Mouse (Mus musculus) regulatory T cell (primary cell): ENCODE data around the gene Dnajc22.

ENCODE experiments used
- in situ Hi-C: fragments of 300-600 bp; cut with MboI, MseI; formaldehyde crosslinking; loops from one replicate; pipeline ENCODE4 v1.15.1; 2025; ENCODE audit warnings: high pct_unique_total_duplicates

Dnajc22 gene

DNA sequence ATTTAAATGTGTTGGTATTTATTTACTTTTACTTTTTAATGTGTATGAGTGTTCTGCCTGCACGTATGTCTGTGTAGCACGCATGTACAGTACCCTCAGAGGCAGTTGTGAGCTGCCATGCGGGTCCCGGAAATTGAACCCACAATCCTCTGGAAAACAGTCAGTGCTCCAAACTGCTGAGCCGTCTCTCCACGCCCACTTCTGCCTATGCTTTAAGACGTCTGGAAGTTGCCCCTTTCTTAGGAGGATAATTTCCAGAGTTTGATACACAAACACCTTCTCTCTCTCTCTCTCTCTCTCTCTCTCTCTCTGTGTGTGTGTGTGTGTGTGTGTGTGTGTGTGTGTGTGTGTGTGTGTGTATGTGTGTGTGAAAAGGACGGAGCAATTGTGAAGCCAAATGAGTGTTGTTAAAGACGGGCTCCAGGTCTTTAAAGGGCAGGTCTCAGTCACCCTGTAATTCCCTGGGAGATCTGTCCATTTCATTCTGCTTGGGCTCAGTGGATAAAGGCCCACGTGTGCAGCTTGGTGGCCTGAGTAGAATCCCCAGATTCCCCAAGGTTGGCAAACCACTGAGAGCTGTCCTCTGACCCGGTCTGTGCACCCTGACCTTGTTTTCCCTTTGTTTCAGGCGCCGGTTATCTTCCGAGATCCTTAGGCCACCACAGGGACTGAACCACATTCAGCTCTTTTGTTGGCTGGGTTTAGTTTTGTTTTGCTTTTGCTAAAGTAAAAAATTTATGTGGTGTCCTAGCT, 21.5 kb downstream of the Dnajc22 start:
- in situ Hi-C loops: no loop called here

- in situ Hi-C loops: no loop called here
Observed at GRCm38 (mm10) chr15:99115065-99115423, 22.1 kb downstream of the Dnajc22 start.

- in situ Hi-C loops: no loop called here
Observed at GRCm38 (mm10) chr15:99116539-99116938, 23.6 kb downstream of the Dnajc22 start.

- in situ Hi-C loops: no loop called here
Observed at GRCm38 (mm10) chr15:99120814-99121213, 27.8 kb downstream of the Dnajc22 start.

DNA sequence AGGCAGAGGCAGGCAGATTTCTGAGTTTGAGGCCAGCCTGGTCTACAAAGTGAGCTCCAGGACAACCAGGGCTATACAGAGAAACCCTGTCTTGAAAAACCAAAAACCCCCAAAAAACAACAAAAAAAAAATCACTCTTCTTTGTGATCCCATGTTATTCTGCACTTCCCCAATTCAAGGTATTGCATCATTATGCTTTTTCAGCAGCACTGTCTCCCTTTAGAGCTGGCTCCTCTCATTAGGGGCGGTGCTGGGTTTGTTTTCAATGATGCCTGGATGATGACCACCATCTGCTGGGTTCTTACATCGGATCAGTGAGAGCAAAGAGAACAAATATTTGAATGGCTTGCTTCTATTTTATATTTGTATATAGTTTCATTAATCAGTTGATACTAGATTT, 29.7 kb downstream of the Dnajc22 start:
- in situ Hi-C loops: no loop called here

DNA sequence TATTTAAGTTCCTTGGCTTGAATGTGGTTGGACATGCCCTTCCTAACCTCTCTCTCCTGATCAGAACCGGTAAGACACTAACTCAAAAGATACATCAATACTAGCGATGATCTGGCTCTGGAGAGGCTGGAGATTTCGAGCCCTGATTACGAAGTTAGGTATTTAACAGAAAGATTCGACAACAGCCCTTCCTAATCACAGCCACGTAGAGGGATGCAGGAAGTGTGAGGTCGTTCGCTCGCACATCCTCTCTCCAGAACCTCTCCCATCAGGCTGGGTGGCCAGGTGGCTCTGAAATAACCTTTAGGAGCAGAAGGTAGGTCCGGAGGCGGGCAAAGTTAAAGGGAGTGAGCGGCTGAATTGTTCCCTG, 32.7 kb downstream of the Dnajc22 start, which contains the start of gene Spats2:
Gene Spats2, plus strand, starts transcription at position 206 of the 370 bp plus-strand sequence.
- in situ Hi-C loops: no loop called here

GRCm38 (mm10) chr15:99126081-99126815, 33.3 kb downstream of the Dnajc22 start:
- in situ Hi-C loops: no loop called here

- in situ Hi-C loops: no loop called here
Observed at GRCm38 (mm10) chr15:99126816-99127365, 33.9 kb downstream of the Dnajc22 start.

- in situ Hi-C loops: no loop called here
Observed at GRCm38 (mm10) chr15:99127851-99128522, 35.0 kb downstream of the Dnajc22 start.

GRCm38 (mm10) chr15:99129441-99129840, 36.5 kb downstream of the Dnajc22 start:
- in situ Hi-C loops: no loop called here

DNA sequence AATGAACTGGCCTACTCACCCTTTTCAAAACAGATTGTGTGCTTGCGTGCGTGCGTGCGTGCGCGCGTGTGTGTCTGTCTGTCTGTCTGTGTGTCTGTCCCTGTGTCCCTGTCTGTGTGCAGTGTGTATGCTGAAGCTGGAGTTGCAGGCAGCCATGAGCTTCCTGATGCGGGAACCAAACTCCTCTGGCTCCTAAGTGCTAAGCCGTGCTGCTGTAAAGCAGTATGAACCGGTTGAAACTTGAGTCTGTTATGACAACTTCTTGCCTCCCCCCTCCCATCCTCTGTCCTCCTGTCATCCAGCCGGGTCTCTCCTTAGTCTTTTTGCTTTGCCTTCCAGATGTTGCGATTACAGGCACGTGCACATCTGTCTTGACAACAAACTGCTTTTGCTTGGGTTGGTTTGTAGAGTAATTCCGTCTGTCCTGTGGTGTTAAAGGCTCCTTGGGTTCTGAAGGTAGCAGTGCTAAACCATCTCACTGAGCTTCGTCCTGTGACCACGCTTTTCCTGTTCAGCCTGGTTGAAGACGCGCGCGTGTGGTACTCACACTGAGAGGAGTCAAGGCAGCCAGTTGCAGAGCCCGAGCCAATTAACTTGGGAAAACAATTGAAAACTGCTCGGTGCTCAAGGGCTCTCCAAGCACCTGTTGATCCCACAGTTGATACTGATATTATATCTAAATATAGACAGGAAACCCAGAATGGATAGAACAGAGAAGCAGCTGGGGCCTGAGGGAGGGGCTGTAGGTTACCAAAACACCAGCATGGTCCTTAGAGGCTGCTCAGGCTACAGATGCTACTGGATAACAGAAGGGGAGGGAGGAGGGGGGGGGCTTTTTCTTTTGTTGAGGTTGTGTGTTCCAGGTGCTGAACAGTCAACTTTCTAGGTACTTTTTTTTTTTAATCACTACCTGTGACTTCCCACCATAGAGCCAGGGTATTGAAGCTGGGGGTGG, 37.3 kb downstream of the Dnajc22 start:
- in situ Hi-C loops: no loop called here

DNA sequence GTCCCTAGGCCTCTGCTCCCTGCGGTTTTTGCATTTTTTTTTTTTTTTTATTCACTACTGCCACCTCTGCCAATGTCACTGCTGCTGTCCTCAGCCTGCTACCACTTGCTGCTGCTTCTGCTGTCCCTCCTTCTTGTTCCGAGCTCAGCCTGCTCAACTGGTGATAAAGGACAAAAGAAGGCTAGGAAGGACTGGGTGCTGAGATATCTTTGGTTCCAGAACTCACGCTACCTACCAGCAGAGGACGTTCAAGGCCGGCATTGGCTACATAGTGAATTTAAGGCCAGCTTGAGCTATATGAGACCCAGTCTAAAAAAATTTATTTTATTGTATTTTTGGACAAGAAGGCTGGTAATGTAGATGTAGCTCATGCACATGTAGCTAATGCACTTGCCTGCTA, 45.4 kb downstream of the Dnajc22 start:
- in situ Hi-C loops: no loop called here

GRCm38 (mm10) chr15:99139669-99140068, 46.7 kb downstream of the Dnajc22 start:
- in situ Hi-C loops: no loop called here

- in situ Hi-C loops: no loop called here
Observed at GRCm38 (mm10) chr15:99150516-99150915, 57.5 kb downstream of the Dnajc22 start.

DNA sequence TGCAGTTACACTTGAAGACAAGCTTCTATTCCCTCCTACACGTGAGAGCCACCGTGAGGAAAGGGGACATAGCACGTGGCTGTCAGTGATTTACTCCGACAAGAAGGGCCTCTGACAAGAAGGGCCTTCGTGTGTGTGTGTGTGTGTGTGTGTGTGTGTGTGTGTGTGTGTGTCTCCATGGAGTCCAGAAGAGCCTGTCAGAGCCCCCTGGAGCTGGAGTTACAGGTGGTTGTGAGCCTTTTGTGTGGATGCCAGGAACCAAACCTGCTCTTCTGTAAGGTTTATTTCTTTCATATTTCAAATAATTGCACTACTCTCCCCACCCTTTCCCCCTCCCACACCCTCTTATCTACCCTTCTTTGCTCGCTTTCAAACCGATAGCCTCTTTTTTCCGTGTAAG, 58.4 kb downstream of the Dnajc22 start:
- in situ Hi-C loops: no loop called here

DNA sequence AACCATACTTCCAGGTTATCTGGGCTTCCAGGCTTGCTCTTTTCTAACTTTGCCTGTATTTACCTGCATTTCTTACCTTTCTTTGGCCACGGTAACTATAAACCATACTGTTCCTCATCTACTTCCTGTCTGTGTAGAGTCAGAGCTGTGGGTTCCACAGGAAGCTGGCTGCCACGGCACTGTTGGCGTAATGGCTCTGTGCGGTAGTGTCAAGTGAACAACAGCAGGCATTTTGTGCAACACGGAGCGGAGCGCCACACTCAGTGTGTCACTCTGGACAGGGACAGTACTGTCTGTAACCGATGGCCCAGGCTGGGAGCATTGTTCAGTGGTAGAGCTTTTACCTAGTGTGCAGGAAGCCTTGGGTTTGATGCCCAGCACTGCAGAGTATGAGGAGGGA, 60.5 kb downstream of the Dnajc22 start:
- in situ Hi-C loops: no loop called here
